Mouse (Mus musculus): ENCODE measurements around the gene 1700020D05Rik. TPM values are rescaled to one million over a fixed set of nuclear protein-coding genes. Genes with fewer than 3 reads are reported as not detected.

1700020D05Rik gene
- polyA plus RNA-seq, 1 experiment from 2014 or later: 0.32 TPM

DNA sequence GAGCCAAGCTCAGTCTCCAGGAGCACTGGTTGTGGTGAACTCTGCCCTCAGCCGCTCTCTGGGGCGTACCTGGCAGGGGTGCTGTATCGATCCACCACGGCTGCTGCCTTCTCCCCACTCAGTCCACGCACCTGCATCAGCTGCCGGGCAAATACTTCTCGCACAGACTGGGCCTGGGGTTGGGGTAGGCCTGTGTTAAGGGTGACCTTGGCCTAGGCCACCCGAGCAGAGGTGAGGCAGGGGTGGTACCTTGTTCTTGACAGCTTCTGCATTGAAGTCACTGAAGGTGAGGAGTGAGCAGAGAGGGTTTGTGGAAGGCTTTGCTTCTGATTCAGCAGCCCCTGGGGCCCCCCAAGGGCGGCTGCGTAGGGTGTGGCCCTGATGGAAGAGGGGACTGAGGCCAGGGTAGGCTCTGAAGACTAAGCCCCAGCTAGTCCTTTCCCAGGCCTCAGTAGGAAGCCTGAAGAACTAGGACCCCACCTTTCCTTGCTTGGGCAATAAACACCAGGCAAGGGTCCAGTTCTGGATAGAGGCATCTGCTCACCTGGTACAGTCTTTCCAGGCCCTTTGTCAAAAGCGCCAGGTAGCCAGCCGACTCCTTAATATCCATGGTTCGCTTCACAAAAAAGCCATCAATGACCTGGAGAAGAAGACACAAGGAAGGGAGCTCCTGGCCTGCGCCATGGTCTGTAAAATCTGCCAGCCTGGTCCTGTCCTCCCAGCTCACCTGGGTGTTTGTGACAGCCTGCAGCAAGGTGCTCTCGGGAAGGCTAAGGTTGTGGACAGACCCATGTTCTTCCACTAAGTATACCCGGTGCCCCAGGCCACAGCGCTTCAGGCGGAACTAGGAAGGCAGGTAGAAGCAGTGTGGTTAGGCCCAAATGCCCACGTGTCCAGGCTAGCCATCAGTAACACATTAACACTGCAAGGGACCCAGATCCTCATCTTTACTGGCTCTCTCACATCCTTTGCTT is 19.9 kb downstream of the 1700020D05Rik start:
- Histone ChIP-seq H3K36me3 (peaks cover 54% of the 10 kb centered on the region), H3K4me1 (peaks cover 12% of the 10 kb centered on the region), H3K27me3 (replicated peaks) (no peaks in the 10 kb centered on the region), H3K4me3 (no peak overlapping the region), H3K27ac (no peak overlapping the region), H3K4me2 (replicated peaks) (no peak overlapping the region), H3K9ac (no peak overlapping the region), H3K9me3 (no peaks in the 10 kb centered on the region)
- ATAC-seq (ENCODE audit: low FRiP score, low read depth): no peak
- WGBS: 94% methylated on average over 19 of the region's 19 CpGs

DNA sequence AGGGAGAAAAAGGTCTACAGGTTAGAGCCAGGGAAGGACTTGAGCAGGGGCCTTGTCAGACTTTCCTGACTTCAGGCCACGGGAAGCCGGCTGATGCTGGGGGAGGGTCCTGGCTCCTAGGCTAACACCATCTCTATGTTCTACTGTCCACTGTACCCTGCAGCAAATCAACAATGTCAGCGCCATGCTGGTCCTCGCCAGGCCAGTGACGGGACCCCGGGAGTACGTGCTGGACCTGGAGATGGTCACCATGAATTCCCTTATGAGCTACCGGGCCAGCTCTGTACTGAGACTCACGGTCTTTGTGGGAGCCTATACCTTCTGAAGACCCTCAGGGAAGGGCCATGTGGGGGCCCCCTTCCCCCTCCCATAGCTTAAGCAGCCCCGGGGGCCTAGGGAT is 22.2 kb downstream of the 1700020D05Rik start:
- no peaks in the 10 kb centered on the region for H3K27me3 ChIP-seq (replicated peaks)
- no peaks in the 10 kb centered on the region for H3K9me3 ChIP-seq
- 90% methylated on average over 10 of the region's 10 CpGs for WGBS
- H3K36me3 ChIP-seq: peaks cover 64% of the 10 kb centered on the region
- no peak overlapping the region for H3K9ac ChIP-seq
- H3K4me2 ChIP-seq (replicated peaks): no peak overlapping the region
- no peaks in the 10 kb centered on the region for H3K4me1 ChIP-seq
- H3K27ac ChIP-seq: no peak overlapping the region
- no peak overlapping the region for H3K4me3 ChIP-seq
- ATAC-seq (ENCODE audit: low FRiP score, low read depth): no peak

DNA sequence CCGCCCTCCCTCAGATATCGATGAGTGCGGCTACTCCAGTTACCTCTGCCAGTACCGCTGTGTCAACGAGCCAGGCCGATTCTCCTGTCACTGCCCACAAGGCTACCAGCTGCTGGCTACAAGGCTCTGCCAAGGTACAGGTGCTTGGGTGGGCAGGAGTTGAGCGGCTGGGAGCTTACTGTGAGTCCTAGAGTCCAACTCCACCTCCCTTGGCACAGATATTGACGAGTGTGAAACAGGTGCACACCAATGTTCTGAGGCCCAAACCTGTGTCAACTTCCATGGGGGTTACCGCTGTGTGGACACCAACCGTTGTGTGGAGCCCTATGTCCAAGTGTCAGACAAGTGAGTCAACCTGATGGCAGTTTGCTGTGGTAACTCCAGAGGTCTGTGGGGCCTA is 23.6 kb downstream of the 1700020D05Rik start:
- Histone ChIP-seq H3K27me3 (replicated peaks) (no peaks in the 10 kb centered on the region), H3K9ac (no peak overlapping the region), H3K9me3 (no peaks in the 10 kb centered on the region), H3K27ac (no peak overlapping the region), H3K4me3 (no peak overlapping the region), H3K4me1 (peaks cover 10% of the 10 kb centered on the region), H3K4me2 (replicated peaks) (no peak overlapping the region), H3K36me3 (peaks cover 51% of the 10 kb centered on the region)
- ATAC-seq (ENCODE audit: low FRiP score, low read depth): no peak
- 93% methylated on average over 10 of the region's 10 CpGs for WGBS

DNA sequence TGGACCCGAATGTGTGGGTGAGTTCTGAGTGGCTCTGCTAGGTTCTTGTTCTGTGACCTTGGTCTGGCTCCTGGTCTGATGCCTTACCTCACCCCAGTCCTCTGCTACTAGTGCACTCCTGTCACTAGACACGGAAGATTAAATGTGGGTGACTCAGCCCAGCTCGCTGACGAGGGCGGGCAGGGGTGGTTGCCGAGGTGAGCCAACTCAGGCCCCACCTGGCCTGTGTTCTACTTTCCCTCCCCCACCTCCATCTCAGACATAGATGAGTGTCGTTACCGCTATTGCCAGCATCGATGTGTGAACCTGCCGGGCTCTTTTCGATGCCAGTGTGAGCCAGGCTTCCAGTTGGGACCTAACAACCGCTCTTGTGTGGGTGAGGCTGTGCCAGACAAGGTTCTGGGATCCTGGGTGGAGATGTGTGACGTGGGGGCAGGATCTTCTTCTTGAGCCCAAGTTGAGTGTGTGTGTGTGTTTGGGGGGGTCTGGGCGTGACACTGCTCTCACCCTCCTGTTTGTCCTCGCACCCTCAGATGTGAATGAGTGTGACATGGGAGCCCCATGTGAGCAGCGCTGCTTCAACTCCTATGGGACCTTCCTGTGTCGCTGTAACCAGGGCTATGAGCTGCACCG is 25.8 kb downstream of the 1700020D05Rik start:
- Histone ChIP-seq H3K4me2 (replicated peaks) (no peak overlapping the region), H3K4me3 (no peak overlapping the region), H3K9me3 (no peaks in the 10 kb centered on the region), H3K4me1 (peaks cover 24% of the 10 kb centered on the region), H3K27me3 (replicated peaks) (no peaks in the 10 kb centered on the region), H3K36me3 (peaks cover 29% of the 10 kb centered on the region), H3K9ac (no peak overlapping the region), H3K27ac (no peak overlapping the region)
- no peak for ATAC-seq (ENCODE audit: low FRiP score, low read depth)
- 91% methylated on average over 18 of the region's 18 CpGs for WGBS

DNA sequence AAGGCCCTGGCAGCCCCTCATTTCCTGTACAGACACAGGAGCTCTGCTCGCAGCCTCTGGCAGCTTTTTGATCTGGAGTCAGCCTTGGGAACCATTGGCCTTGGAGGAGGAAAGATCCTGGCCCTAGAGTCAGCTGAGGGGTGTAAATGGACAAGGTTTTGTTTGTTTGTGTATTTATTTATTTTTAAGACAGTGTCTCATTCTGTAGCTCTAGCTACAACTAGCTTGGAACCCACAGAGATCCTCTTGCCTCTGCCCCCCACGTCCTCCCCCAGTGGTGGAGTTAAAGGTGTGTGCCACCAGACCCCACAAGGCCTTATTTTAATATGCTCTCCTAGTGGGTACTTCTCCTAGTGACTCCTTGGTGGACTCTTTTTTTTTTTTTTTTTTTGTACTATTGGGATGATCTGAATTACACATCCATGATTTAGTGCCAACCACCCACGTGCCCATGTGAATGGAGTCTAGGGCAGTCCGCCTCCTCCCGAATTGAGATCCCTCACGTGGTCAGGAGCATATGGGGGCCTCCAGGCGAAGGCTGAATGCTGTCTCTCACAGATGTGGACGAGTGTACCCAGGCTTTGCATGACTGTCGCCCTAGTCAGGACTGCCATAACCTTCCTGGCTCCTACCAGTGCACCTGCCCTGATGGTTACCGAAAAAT is 26.5 kb downstream of the 1700020D05Rik start:
- 79% methylated on average over 10 of the region's 10 CpGs for WGBS
- Histone ChIP-seq H3K27me3 (replicated peaks) (no peaks in the 10 kb centered on the region), H3K9ac (no peak overlapping the region), H3K4me2 (replicated peaks) (no peak overlapping the region), H3K36me3 (peaks cover 22% of the 10 kb centered on the region), H3K9me3 (no peaks in the 10 kb centered on the region), H3K4me3 (no peak overlapping the region), H3K4me1 (peaks cover 24% of the 10 kb centered on the region), H3K27ac (no peak overlapping the region)
- no peak for ATAC-seq (ENCODE audit: low FRiP score, low read depth)

DNA sequence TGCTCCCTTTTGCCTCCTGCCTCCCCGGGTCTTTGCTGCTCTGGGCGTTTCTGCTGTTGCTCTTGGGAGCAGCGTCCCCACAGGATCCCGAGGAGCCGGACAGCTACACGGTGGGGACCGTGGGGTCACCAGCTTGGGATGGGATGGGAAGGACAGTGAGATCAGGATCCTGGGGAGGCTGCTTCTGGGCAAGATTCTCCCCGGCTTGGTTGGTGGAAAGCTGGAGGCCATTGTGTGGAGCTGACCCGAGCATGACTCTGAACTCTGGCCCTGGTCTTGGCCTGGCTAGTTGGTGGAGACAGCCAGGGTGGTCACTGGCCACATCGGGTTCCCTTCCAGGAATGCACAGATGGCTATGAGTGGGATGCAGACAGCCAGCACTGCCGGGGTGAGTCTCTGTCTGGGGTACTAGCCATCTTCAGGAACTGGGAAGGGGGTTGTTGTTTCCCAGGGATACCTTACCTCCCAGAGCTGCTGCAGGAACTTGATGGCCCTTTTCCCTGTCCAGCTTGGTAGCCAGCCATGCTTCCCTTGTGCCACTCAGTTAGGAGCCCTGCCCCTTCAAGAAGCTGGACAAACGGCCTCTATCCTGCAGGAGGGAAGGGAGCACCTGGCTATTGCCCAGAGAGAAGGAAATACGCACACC is 28.4 kb downstream of the 1700020D05Rik start:
- Histone ChIP-seq H3K36me3 (peaks cover 11% of the 10 kb centered on the region; the same call in 1 of the 2 replicates), H3K4me3 (peak overlapping the region; percentile 61), H3K4me1 (peaks cover 24% of the 10 kb centered on the region), H3K27ac (peak overlapping the region; percentile 32; the same call in 1 of the 2 replicates), H3K9me3 (no peaks in the 10 kb centered on the region), H3K4me2 (replicated peaks) (peak overlapping the region; percentile 98), H3K27me3 (replicated peaks) (no peaks in the 10 kb centered on the region), H3K9ac (peak overlapping the region; percentile 85)
- 0 out of 2 replicates have a peak, but pooled peaks have one; percentile 14 for ATAC-seq (ENCODE audit: low FRiP score, low read depth)
- 21% methylated on average over 13 of the region's 13 CpGs for WGBS

DNA sequence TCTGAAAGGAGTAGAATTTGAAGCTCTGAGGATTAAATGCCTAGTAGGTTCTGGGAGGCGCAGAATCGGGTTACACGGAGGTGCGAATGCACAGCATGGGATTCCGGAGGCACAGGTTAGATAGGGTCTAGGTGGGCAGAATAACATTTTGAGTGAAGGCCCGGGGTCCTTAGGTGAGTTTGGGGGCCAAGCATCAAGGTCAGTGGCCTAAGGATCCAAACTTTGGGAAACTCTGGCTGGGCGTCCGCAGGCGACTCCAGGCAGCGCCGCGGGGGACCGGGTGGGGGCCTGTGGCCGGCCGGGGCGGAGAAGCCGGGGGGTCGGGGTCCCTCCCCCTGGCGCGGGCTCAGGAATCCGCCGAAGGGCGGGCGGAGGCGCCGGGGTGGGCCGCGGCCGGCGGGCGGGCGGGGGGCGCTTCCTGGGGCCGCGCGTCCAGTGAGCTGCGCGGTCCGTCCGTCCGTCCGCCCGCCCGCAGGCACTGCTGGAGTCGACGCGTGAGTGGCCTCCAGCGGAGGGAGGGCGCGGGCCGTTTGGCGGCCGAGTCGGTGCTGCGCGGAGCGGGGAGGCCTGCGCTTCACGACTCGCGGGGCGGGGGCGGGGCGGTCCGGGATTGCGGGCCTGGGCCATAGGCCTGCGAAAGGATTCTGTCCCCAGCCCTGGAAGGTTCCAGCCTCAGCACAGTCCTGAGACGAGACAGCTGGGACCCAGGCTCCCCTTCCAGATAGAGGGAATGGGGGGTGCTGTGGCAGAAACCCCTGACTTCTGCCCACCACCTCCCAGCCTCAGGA is 29.1 kb downstream of the 1700020D05Rik start:
- H3K9ac ChIP-seq: peak overlapping the region; percentile 85
- H3K4me1 ChIP-seq: peaks cover 24% of the 10 kb centered on the region
- peak overlapping the region; percentile 32; the same call in 1 of the 2 replicates for H3K27ac ChIP-seq
- WGBS: 1% methylated on average over 65 of the region's 68 CpGs
- H3K36me3 ChIP-seq: peaks cover 11% of the 10 kb centered on the region; the same call in 1 of the 2 replicates
- no peaks in the 10 kb centered on the region for H3K9me3 ChIP-seq
- H3K27me3 ChIP-seq (replicated peaks): no peaks in the 10 kb centered on the region
- peak; percentile 67 for ATAC-seq (ENCODE audit: low FRiP score, low read depth)
- peak overlapping the region; percentile 98 for H3K4me2 ChIP-seq (replicated peaks)
- H3K4me3 ChIP-seq: peak overlapping the region; percentile 61

DNA sequence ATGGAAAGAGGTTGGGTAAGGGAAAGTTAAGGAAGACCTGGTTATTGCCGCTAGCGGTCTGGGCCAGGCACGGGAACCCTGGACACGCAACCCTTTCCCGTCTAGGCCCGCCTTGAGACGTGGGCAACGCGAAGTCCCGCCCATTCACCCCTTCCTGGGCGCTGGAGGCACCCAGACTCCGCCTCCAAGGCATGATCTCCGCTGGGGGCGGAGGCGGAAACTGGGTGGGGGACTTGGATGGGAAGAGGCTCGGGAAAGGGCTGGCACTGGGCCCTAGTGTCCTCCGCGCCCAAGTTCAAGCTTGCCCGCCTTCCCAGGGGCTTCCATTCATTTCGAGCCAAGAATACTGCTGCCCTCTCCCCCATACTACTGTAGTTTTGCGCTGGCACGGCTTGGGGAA is 29.9 kb downstream of the 1700020D05Rik start, which contains the start of gene Efemp2:
Gene Efemp2 (plus strand): TSS at position 235 of the 400 bp plus-strand sequence.
- 2% methylated on average over 22 of the region's 22 CpGs for WGBS
- peak within 1 kb of the TSS; percentile 61 for H3K4me3 ChIP-seq

DNA sequence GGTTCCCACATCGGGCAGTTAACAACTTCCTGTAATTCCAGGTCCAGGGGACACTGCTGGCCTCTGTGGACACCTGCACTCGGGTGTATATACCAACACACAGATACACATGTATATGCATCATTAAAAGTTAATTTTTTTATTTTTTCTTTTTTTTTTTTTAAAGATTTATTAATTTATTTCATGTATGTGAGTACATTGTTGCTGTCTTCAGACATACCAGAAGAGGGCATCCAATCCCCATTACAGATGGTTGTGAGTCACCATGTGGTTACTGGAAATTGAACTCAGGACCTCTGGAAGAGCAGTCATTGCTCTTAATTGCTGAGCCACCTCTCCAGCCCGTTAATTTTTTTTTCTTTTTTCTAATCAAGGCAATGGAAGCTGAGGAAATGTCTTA is 30.7 kb downstream of the 1700020D05Rik start:
- ATAC-seq (ENCODE audit: low FRiP score, low read depth): no peak
- H3K4me3 ChIP-seq: no peak overlapping the region

More for the DNA sequence above, 29.9 kb downstream of the 1700020D05Rik start, which contains the start of gene Efemp2:
- Histone ChIP-seq H3K9me3 (no peaks in the 10 kb centered on the region), H3K9ac (peak within 1 kb of the TSS; percentile 85), H3K4me1 (peaks cover 24% of the 10 kb centered on the region), H3K27ac (peak within 1 kb of the TSS; percentile 32; the same call in 1 of the 2 replicates), H3K36me3 (peaks cover 10% of the 10 kb centered on the region; the same call in 1 of the 2 replicates), H3K27me3 (replicated peaks) (no peaks in the 10 kb centered on the region), H3K4me2 (replicated peaks) (peak within 1 kb of the TSS; percentile 98)
- ATAC-seq (ENCODE audit: low FRiP score, low read depth): 0 out of 2 replicates have a peak, but pooled peaks have one; percentile 45

DNA sequence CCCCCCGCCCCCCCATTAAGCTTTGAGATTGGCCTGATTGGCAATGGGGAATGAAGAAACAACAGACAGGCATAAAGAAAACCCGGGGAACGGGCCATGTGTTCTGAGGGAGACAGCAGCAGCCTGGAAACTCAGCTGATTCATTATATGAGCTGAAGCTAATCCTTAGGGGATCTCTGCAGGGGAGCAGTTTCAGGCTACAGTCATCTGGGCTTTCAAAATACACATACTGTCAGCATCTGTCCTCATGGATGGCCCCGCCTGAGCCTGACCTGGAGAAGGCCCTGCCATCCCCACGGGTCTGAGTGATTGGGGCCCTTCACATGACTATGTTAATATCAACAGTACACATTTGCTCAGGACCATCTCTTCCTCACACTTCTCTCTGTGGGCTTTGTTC is 31.7 kb downstream of the 1700020D05Rik start:
- H3K4me1 ChIP-seq: peaks cover 24% of the 10 kb centered on the region
- H3K4me2 ChIP-seq (replicated peaks): no peak overlapping the region
- no peak overlapping the region for H3K4me3 ChIP-seq
- H3K36me3 ChIP-seq: peaks cover 8% of the 10 kb centered on the region
- H3K27me3 ChIP-seq (replicated peaks): no peaks in the 10 kb centered on the region
- ATAC-seq (ENCODE audit: low FRiP score, low read depth): no peak
- no peak overlapping the region for H3K27ac ChIP-seq
- WGBS: 46% methylated on average over 5 of the region's 5 CpGs
- H3K9me3 ChIP-seq: no peaks in the 10 kb centered on the region
- H3K9ac ChIP-seq: no peak overlapping the region

More for the DNA sequence above, 30.7 kb downstream of the 1700020D05Rik start:
- 81% methylated on average over 3 of the region's 3 CpGs for WGBS
- no peak overlapping the region for H3K9ac ChIP-seq
- H3K27me3 ChIP-seq (replicated peaks): no peaks in the 10 kb centered on the region
- no peak overlapping the region for H3K27ac ChIP-seq
- H3K36me3 ChIP-seq: 0 out of 2 replicates have a peak, but pooled peaks cover 3% of the 10 kb centered on the region
- H3K4me2 ChIP-seq (replicated peaks): no peak overlapping the region; the same call in 1 of the 2 replicates
- H3K9me3 ChIP-seq: no peaks in the 10 kb centered on the region
- H3K4me1 ChIP-seq: peaks cover 24% of the 10 kb centered on the region

DNA sequence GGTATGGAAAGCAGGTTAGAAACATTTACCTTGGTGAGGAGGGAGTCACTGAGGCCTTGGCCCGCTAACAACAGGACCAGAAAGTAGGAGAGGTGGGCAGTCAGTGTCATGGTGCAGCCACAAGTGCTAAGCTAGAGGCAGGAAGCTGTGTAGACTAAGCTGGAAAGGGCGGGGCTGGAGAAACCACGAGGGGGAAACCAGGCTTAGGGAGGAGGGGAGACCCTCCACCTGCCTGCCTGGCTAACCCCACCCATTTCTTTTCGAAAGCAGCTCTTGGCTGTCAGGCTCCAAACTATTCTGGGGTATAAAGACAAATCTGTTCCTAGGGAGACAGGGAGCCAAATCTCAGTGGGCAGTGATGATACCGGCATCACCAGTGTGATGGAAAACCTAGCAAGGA is 35.2 kb downstream of the 1700020D05Rik start, which contains the start of gene Ctsw:
Gene Ctsw (minus strand): TSS at position 134 of the 400 bp plus-strand sequence.
- H3K9ac ChIP-seq: no peak within 1 kb of the TSS
- no peak for ATAC-seq (ENCODE audit: low FRiP score, low read depth)
- H3K9me3 ChIP-seq: no peaks in the 10 kb centered on the region
- 64% methylated on average over 5 of the region's 5 CpGs for WGBS
- H3K4me2 ChIP-seq (replicated peaks): no peak within 1 kb of the TSS
- H3K4me3 ChIP-seq: no peak within 1 kb of the TSS
- H3K36me3 ChIP-seq: peaks cover 30% of the 10 kb centered on the region
- H3K4me1 ChIP-seq: peaks cover 10% of the 10 kb centered on the region
- H3K27ac ChIP-seq: no peak within 1 kb of the TSS
- H3K27me3 ChIP-seq (replicated peaks): no peaks in the 10 kb centered on the region
